Mouse (Mus musculus) ES-E14 (cell line): Measurements from ENCODE around the gene Amigo1. TPM values are rescaled to one million over a fixed set of nuclear protein-coding genes. Genes with fewer than 3 reads are reported as not detected.

Source experiments
- DNase-seq: peaks from one replicate; pipeline ENCODE4 v3.0.0-alpha.2; 2013; ENCODE audit warnings: low read depth, low spot score
- H3K27ac ChIP-seq: 2 replicates; pipeline ENCODE4 v1.5.1; 2012; ENCODE audit warnings: low read depth, mild to moderate bottlenecking, low read length, moderate library complexity, mixed read lengths; ENCODE audit not compliant: poor library complexity, insufficient read depth, severe bottlenecking
- H3K36me3 ChIP-seq: 2 replicates; pipeline ENCODE4 v1.6.1; 2012; ENCODE audit warnings: mild to moderate bottlenecking, low read length, moderate library complexity, mixed read lengths; ENCODE audit not compliant: control insufficient read depth, poor library complexity, insufficient read depth, severe bottlenecking
- H3K4me1 ChIP-seq, 2 experiments: fragments of 150-350 bp in 1 of 2; sonication (generic) in 1 of 2; 2 replicates each; pipeline ENCODE4 v1.6.1; 2012; ENCODE audit warnings: low read length in 2 of 2, mild to moderate bottlenecking in 1 of 2, mixed read lengths in 1 of 2; ENCODE audit not compliant: control insufficient read depth in 2 of 2, insufficient read depth in 2 of 2, poor library complexity in 1 of 2
- H3K4me3 ChIP-seq, 2 experiments: fragments of 150-350 bp in 1 of 2; sonication (generic) in 1 of 2; 2 replicates each; pipeline ENCODE4 v1.5.1; 2012; ENCODE audit warnings: low read length in 2 of 2, low read depth in 1 of 2, mild to moderate bottlenecking in 1 of 2, mixed read lengths in 1 of 2; ENCODE audit not compliant: insufficient read depth in 1 of 2, poor library complexity in 1 of 2, severe bottlenecking in 1 of 2
- H3K9ac ChIP-seq: 2 replicates; pipeline ENCODE4 v1.6.1; 2012; ENCODE audit warnings: low read depth, mild to moderate bottlenecking, low read length, mixed read lengths; ENCODE audit not compliant: poor library complexity, insufficient read depth, severe bottlenecking
- H3K9me3 ChIP-seq: fragments of 150-350 bp; sonication (generic); 2 replicates; pipeline ENCODE4 v1.6.1; 2012; ENCODE audit warnings: low read depth, mild to moderate bottlenecking, low read length; ENCODE audit not compliant: control insufficient read depth, insufficient read depth
- CHD2 ChIP-seq: IDR thresholded peaks from 2 replicates; pipeline ENCODE4 v1.6.1; 2014; ENCODE audit warnings: mild to moderate bottlenecking, low read depth, low read length, inconsistent platforms
- HCFC1 ChIP-seq: IDR thresholded peaks from 2 replicates; pipeline ENCODE4 v1.6.1; 2012; ENCODE audit warnings: low read length, inconsistent platforms, borderline replicate concordance; ENCODE audit not compliant: insufficient read depth
- MAFK ChIP-seq: IDR thresholded peaks from 2 replicates; pipeline ENCODE4 v1.6.1; 2014; ENCODE audit warnings: mild to moderate bottlenecking, low read depth, low read length, inconsistent platforms; ENCODE audit not compliant: insufficient read depth
- ZC3H11A ChIP-seq: IDR thresholded peaks from 2 replicates; pipeline ENCODE4 v1.6.1; 2012; ENCODE audit warnings: low read depth, mild to moderate bottlenecking, inconsistent platforms, low read length, borderline replicate concordance
- ZNF384 ChIP-seq: IDR thresholded peaks from 2 replicates; pipeline ENCODE4 v1.6.1; 2012; ENCODE audit warnings: low read depth, low read length, inconsistent platforms
- in situ Hi-C, 2 experiments: fragments of 600-800 bp; cut with MboI; formaldehyde crosslinking; loops; one replicate each; pipeline ENCODE4 v1.15.1; 2025; ENCODE audit warnings: low sequenced_read_pairs in 2 of 2, inconsistent platforms in 1 of 2; ENCODE audit not compliant: unreplicated experiment in 2 of 2
- total RNA-seq: library from RNA; depleted of rRNA; stranded (reverse); fragments of 300-350 nt; gene quantifications from 2 replicates; pipeline ENCODE4 v1.2.3, GENCODE M21; 2012

Amigo1 gene
- total RNA-seq, 1 experiment, result 2.1 TPM

GRCm38 (mm10) chr3:108166486-108167211 lies 19.5 kb upstream of the Amigo1 start:
- no peak overlapping the region for H3K27ac ChIP-seq
- TF ChIP-seq HCFC1, result no peak
- no peak for TF ChIP-seq ZNF384
- no peak for TF ChIP-seq MAFK
- TF ChIP-seq ZC3H11A, result no peak
- no peak for TF ChIP-seq CHD2
- in situ Hi-C loops, result no loop called here
- H3K9me3 ChIP-seq, result no peaks in the 10 kb centered on the region
- H3K4me3 ChIP-seq, result no peak overlapping the region
- no peak for DNase-seq
- H3K9ac ChIP-seq, result no peak overlapping the region
- H3K4me1 ChIP-seq, result peaks cover 0 to 7% of the 10 kb centered on the region in 2 experiments; a peak in 1 of 4 replicates
- no peaks in the 10 kb centered on the region for H3K36me3 ChIP-seq

- Histone ChIP-seq H3K4me1 (peaks cover 0 to 7% of the 10 kb centered on the region in 2 experiments; a peak in 1 of 4 replicates), H3K36me3 (no peaks in the 10 kb centered on the region), H3K27ac (no peak overlapping the region), H3K4me3 (no peak overlapping the region), H3K9ac (no peak overlapping the region), H3K9me3 (no peaks in the 10 kb centered on the region)
- no peak for DNase-seq
- in situ Hi-C loops, result no loop called here
- TF ChIP-seq CHD2, result no peak
- no peak for TF ChIP-seq ZNF384
- no peak for TF ChIP-seq MAFK
- TF ChIP-seq HCFC1, result no peak
- TF ChIP-seq ZC3H11A, result no peak
Measured at GRCm38 (mm10) chr3:108167499-108167898, 18.6 kb upstream of the Amigo1 start.

- in situ Hi-C loops, result no loop called here
- Histone ChIP-seq H3K4me1 (peaks cover 0 to 7% of the 10 kb centered on the region in 2 experiments; a peak in 1 of 4 replicates), H3K9me3 (no peaks in the 10 kb centered on the region), H3K27ac (no peak overlapping the region; the same call in 1 of the 2 replicates), H3K36me3 (no peaks in the 10 kb centered on the region), H3K9ac (no peak overlapping the region), H3K4me3 (no peak overlapping the region)
- TF ChIP-seq ZC3H11A (no peak), ZNF384 (no peak), CHD2 (no peak), MAFK (no peak), HCFC1 (no peak)
- no peak for DNase-seq
Measured at GRCm38 (mm10) chr3:108169199-108169598, 16.9 kb upstream of the Amigo1 start.

- Histone ChIP-seq H3K4me1 (no peaks in the 10 kb centered on the region), H3K36me3 (no peaks in the 10 kb centered on the region), H3K9me3 (no peaks in the 10 kb centered on the region), H3K9ac (no peak overlapping the region), H3K4me3 (no peak overlapping the region), H3K27ac (no peak overlapping the region)
- in situ Hi-C loops, result no loop called here
- no peak for DNase-seq
- TF ChIP-seq ZC3H11A (no peak), HCFC1 (no peak), MAFK (no peak), ZNF384 (no peak), CHD2 (no peak)
Measured at GRCm38 (mm10) chr3:108174672-108175531, 11.2 kb upstream of the Amigo1 start.
